Comparison of ENCODE assay signal across 15 mouse cellular contexts in the genomic region with DNA sequence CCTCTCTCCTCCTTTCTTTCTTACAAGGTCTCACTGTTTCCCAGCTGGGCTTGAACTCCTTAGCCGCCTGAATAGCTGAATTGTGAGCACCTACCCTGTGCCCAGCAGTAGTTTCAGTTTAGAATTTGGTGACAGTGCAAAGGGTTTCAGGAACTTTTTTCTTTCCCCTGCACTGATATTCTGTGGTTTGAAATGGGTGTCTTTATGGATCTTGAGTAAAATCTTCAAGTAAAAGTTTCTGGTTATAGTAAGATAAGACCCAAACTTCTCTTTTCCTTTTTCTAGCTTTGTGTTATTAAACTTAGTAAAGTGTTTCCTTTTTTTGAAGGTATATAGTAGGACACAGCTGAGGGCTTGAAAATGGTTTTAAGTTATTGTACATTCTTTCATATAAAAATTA. TPM values are rescaled to one million over a fixed set of nuclear protein-coding genes. Genes with fewer than 3 reads are reported as not detected.
"Had no signal": no experiment of that assay in that cellular context is flagged by ENCODE, and none has a peak within 500 bp of the region (broad histone marks: within the 10 kb centered on the region; RNA-seq: fewer than 3 reads in every experiment).

No protein-coding gene starts in this region.

- DNase-seq: liver, postnatal 0 days; thymus, adult 2 months; thymus, postnatal 25 days; thymus, postnatal 4 days had no signal

- H3K27me3 ChIP-seq: lung, embryonic 15.5 days; megakaryocyte, embryonic 14.5 days; midbrain, embryonic 13.5 days; midbrain, embryonic 15.5 days; neural tube, embryonic 12.5 days; stomach, embryonic 15.5 days had no signal

- H3K9me3 ChIP-seq: lung, embryonic 15.5 days; megakaryocyte, embryonic 14.5 days; midbrain, embryonic 13.5 days; midbrain, embryonic 15.5 days; neural tube, embryonic 12.5 days; stomach, embryonic 15.5 days had no signal

- H3K27ac ChIP-seq: lung, embryonic 15.5 days; macrophage; midbrain, embryonic 13.5 days; midbrain, embryonic 15.5 days; neural tube, embryonic 12.5 days; stomach, embryonic 15.5 days; stomach, postnatal 0 days had no signal

- H3K36me3 ChIP-seq: lung, embryonic 15.5 days; midbrain, embryonic 13.5 days; midbrain, embryonic 15.5 days; neural tube, embryonic 12.5 days; stomach, embryonic 15.5 days had no signal

- H3K9ac ChIP-seq: liver, postnatal 0 days; lung, embryonic 15.5 days; midbrain, embryonic 13.5 days; midbrain, embryonic 15.5 days; neural tube, embryonic 12.5 days; stomach, embryonic 15.5 days had no signal

- H3K4me2 ChIP-seq: lung, embryonic 15.5 days; midbrain, embryonic 11.5 days; midbrain, embryonic 13.5 days; midbrain, embryonic 15.5 days; neural tube, embryonic 12.5 days; stomach, embryonic 15.5 days had no signal

- H3K4me3 ChIP-seq: lung, embryonic 15.5 days; megakaryocyte, embryonic 14.5 days; midbrain, embryonic 13.5 days; midbrain, embryonic 15.5 days; neural tube, embryonic 12.5 days; stomach, embryonic 15.5 days had no signal

RNA-seq across cellular contexts. Expression of a gene that starts 58.7 kb away (rescaled TPM):
- total RNA-seq: midbrain, postnatal 0 days had no signal
- polyA plus RNA-seq: midbrain, embryonic 11.5 days; midbrain, embryonic 15.5 days; midbrain, postnatal 0 days; neural tube, embryonic 12.5 days; neural tube, embryonic 14.5 days had no signal
